Mouse (Mus musculus) lung, postnatal 0 days (tissue): ENCODE measurements at regions not wholly inside any gene's neighbourhood (a gene's known extent, or its start where the extent isn't known, plus 50 kb on each side); places are given as distances from the start of the nearest gene placed in this dataset.

ENCODE experiments used
- ATAC-seq: fragments of 200-750 bp; cut with Nextera tagmentation; 2 replicates; pipeline ENCODE4 v1.8.0; 2017; ENCODE audit warnings: moderate library complexity
- DNase-seq: peaks from one replicate; pipeline ENCODE4 v3.0.0-alpha.2; 2016; ENCODE audit warnings: low spot score
- H3K27ac ChIP-seq: fragments of 300-500 bp; sonication (generic); 2 replicates; pipeline ENCODE4 v1.5.1; 2014; ENCODE audit warnings: antibody characterized with exemption, mild to moderate bottlenecking, low read length, mixed read lengths
- H3K27me3 ChIP-seq: fragments of 300-500 bp; sonication (generic); replicated peaks from 2 replicates; pipeline ENCODE4 v1.6.1; 2014; ENCODE audit warnings: low read length, mixed read lengths; ENCODE audit not compliant: insufficient read depth
- H3K36me3 ChIP-seq: fragments of 300-500 bp; sonication (generic); 2 replicates; pipeline ENCODE4 v1.6.1; 2014; ENCODE audit warnings: low read length, mixed read lengths; ENCODE audit not compliant: insufficient read depth
- H3K4me1 ChIP-seq: fragments of 300-500 bp; sonication (generic); 2 replicates; pipeline ENCODE4 v1.6.1; 2014; ENCODE audit warnings: antibody characterized with exemption, low read depth, low read length, mixed read lengths; ENCODE audit not compliant: insufficient read depth
- H3K4me2 ChIP-seq: fragments of 300-500 bp; sonication (generic); replicated peaks from 2 replicates; pipeline ENCODE4 v1.6.1; 2014; ENCODE audit warnings: low read depth, mild to moderate bottlenecking, low read length, moderate library complexity, mixed read lengths
- H3K4me3 ChIP-seq: fragments of 300-500 bp; sonication (generic); 2 replicates; pipeline ENCODE4 v1.5.1; 2014; ENCODE audit warnings: low read depth, low read length
- H3K9ac ChIP-seq: fragments of 300-500 bp; sonication (generic); replicated peaks from 2 replicates; pipeline ENCODE4 v1.6.1; 2014; ENCODE audit warnings: low read depth, mild to moderate bottlenecking
- H3K9me3 ChIP-seq: fragments of 300-500 bp; sonication (generic); 2 replicates; pipeline ENCODE4 v1.6.1; 2016; ENCODE audit warnings: low read length, mixed read lengths
- CTCF ChIP-seq: IDR thresholded peaks from 2 replicates; pipeline ENCODE4 v1.5.1; 2016; ENCODE audit warnings: antibody characterized with exemption, mild to moderate bottlenecking
- EP300 ChIP-seq: IDR thresholded peaks from 2 replicates; pipeline ENCODE4 v1.6.1; 2016; ENCODE audit warnings: antibody characterized with exemption, mild to moderate bottlenecking, control low read depth
- WGBS: fragments of 180-500 bp; shearing (Covaris S2); extraction: QIAGEN DNeasy Blood & Tissue Kit; methylation state at CpG from one replicate; pipeline ENCODE4 v1.1.7; 2014; 5-methylcytosine and 5-hydroxymethylcytosine counted together

DNA sequence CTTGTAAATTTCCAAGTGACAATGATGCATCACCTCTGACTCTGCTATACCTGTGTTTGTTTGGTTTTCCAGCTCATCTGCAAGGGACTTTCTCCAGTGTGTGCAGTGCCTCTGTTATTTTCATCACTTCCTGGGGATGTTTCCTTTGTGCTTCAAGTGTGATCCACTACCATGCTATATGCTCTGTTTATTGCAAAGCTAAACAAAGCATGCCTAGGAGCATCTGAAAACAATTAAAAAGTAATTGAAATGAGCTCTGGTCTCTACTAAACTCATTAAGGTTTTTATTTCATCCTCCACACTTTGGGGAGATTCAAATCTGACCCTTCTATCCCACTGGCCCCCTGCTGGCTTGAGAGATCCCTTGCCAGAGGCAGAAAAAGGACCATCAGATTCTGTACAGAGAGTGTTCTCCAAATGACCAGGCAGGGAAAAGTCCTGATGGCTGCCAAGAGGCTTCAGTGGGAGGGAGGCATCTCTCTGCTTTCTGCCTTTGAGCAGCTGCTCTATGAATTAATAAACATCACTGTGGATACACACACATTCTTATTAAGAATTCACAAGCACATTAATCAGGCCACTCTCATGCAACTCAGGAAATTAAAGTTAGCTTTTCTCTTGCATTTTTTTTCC is 57.0 kb downstream of the Amd2 start:
- H3K27ac ChIP-seq, result no peak overlapping the region
- H3K4me3 ChIP-seq, result no peak overlapping the region
- H3K4me1 ChIP-seq, result no peaks in the 10 kb centered on the region
- ATAC-seq (no peak), DNase-seq (peak; percentile 7)
- H3K9ac ChIP-seq, result no peak overlapping the region
- H3K36me3 ChIP-seq, result no peaks in the 10 kb centered on the region
- TF ChIP-seq CTCF (no peak), EP300 (no peak)
- H3K27me3 ChIP-seq, result no peaks in the 10 kb centered on the region
- no peak overlapping the region for H3K4me2 ChIP-seq
- no peaks in the 10 kb centered on the region for H3K9me3 ChIP-seq

- no peak for DNase-seq
- H3K27ac ChIP-seq, result no peak overlapping the region
- H3K4me1 ChIP-seq, result no peaks in the 10 kb centered on the region
- WGBS, result 63% methylated on average over 2 of the region's 2 CpGs
- TF ChIP-seq EP300 (no peak), CTCF (no peak)
- H3K36me3 ChIP-seq, result no peaks in the 10 kb centered on the region
- ATAC-seq, result no peak
- H3K4me3 ChIP-seq, result no peak overlapping the region
- no peaks in the 10 kb centered on the region for H3K27me3 ChIP-seq
- no peaks in the 10 kb centered on the region for H3K9me3 ChIP-seq
- no peak overlapping the region for H3K4me2 ChIP-seq
- H3K9ac ChIP-seq, result no peak overlapping the region
Observed at GRCm38 (mm10) chr10:35649930-35650329, 61.8 kb downstream of the Amd2 start.

DNA sequence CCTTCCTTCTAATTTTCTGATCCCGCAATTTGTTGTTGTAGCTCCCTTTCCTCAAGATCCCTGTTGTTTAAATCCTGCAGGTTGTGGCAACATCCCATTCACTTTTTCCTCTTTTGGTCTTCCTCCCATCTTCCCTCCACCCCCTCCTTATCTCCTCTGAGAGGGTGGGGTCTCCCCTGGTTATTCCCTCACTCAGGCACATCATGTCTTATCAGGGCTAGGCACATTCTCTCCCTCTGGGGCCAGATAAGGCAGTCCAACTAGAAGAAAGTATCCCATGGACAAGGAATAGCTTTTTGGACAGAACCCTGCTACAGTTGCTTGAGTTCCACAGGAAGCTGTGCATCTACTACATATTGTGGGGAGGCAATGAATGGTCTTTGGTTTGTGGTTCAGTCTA is 90.8 kb downstream of the Amd2 start:
- Histone ChIP-seq H3K9ac (no peak overlapping the region), H3K27ac (no peak overlapping the region), H3K9me3 (no peaks in the 10 kb centered on the region), H3K4me1 (no peaks in the 10 kb centered on the region), H3K36me3 (no peaks in the 10 kb centered on the region), H3K4me2 (no peak overlapping the region), H3K27me3 (no peaks in the 10 kb centered on the region), H3K4me3 (no peak overlapping the region)
- ATAC-seq (no peak), DNase-seq (no peak)
- WGBS, result 88% methylated on average over 1 of the region's 1 CpGs
- TF ChIP-seq EP300, result no peak
- no peak for TF ChIP-seq CTCF

DNA sequence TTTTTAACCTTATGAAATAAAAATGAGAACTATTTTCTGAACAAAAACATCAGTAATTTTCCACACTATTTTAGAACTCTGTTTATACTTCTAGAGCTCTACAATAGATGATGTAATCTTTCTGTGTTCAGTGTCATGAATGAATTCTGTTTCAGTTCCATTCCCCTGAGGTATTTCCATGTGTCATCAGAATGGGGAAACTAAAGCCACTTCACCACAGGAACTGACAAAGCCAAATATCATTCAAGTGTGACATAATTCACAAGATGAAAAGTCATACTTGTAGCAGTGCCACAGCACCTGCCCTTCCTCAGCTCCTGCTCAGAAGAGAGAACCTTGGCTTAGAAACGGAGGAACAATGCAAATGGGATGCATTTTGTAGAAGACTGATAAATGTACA is 125.4 kb downstream of the Amd2 start:
- no peak overlapping the region for H3K4me2 ChIP-seq
- DNase-seq (no peak), ATAC-seq (no peak)
- no peak overlapping the region for H3K4me3 ChIP-seq
- H3K27ac ChIP-seq, result no peak overlapping the region
- no peaks in the 10 kb centered on the region for H3K9me3 ChIP-seq
- WGBS, result 70% methylated on average over 1 of the region's 1 CpGs
- no peak for TF ChIP-seq EP300
- TF ChIP-seq CTCF, result no peak
- H3K36me3 ChIP-seq, result no peaks in the 10 kb centered on the region
- H3K9ac ChIP-seq, result no peak overlapping the region
- no peaks in the 10 kb centered on the region for H3K27me3 ChIP-seq
- no peaks in the 10 kb centered on the region for H3K4me1 ChIP-seq
